Mouse (Mus musculus) megakaryocyte, embryonic 14.5 days (primary cell): ENCODE measurements around the gene Ptk6.

Experiments
- FLI1 ChIP-seq: IDR thresholded peaks from 2 replicates; pipeline ENCODE4 v1.6.1; 2012; ENCODE audit warnings: low read length, inconsistent platforms, mixed read lengths
- GATA1 ChIP-seq: IDR thresholded peaks from 3 replicates; pipeline ENCODE4 v1.6.1; 2012; ENCODE audit warnings: mixed read lengths, low read length, inconsistent platforms, borderline replicate concordance

- TF ChIP-seq GATA1 (no peak), FLI1 (no peak)
Measured at GRCm38 (mm10) chr2:181234680-181235079, 32.1 kb upstream of the Ptk6 start.
